Mouse (Mus musculus) gastrocnemius, postnatal 10 days (tissue): ENCODE measurements around the gene Ascl2. TPM values are rescaled to one million over a fixed set of nuclear protein-coding genes. Genes with fewer than 3 reads are reported as not detected.

Source experiments
- DNase-seq: peaks from one replicate; pipeline ENCODE4 v3.0.0; 2021; ENCODE audit warnings: mixed read lengths
- total RNA-seq, 2 experiments: library from RNA; stranded (reverse); gene quantifications; 2 replicates each; pipeline ENCODE4 v1.2.3; 2021

The Ascl2 gene
- total RNA-seq, 2 experiments from 2014 or later = not detected

- DNase-seq = no peak
Observed at GRCm38 (mm10) chr7:143002679-143003078, 33.6 kb upstream of the Ascl2 start.

GRCm38 (mm10) chr7:142997403-142998150 lies 28.5 kb upstream of the Ascl2 start:
- no peak for DNase-seq

GRCm38 (mm10) chr7:142996998-142997397 lies 27.9 kb upstream of the Ascl2 start:
- no peak for DNase-seq

GRCm38 (mm10) chr7:142995630-142996338 lies 26.7 kb upstream of the Ascl2 start:
- DNase-seq = no peak

- DNase-seq = no peak
Observed at GRCm38 (mm10) chr7:142995004-142995403, 25.9 kb upstream of the Ascl2 start.

GRCm38 (mm10) chr7:142987718-142988117 lies 18.7 kb upstream of the Ascl2 start:
- DNase-seq = no peak

- DNase-seq = no peak
Observed at GRCm38 (mm10) chr7:142985146-142985545, 16.1 kb upstream of the Ascl2 start.

- DNase-seq = no peak
Observed at GRCm38 (mm10) chr7:142981908-142982307, 12.8 kb upstream of the Ascl2 start.

- peak; percentile 25 for DNase-seq
Observed at GRCm38 (mm10) chr7:142967884-142968808, 918 bp downstream of the Ascl2 start.

GRCm38 (mm10) chr7:142967414-142967883 lies 1.6 kb downstream of the Ascl2 start:
- peak; percentile 18 for DNase-seq

GRCm38 (mm10) chr7:142959752-142960151 lies 9.3 kb downstream of the Ascl2 start:
- no peak for DNase-seq

- DNase-seq = no peak
Observed at GRCm38 (mm10) chr7:142958817-142959216, 10.2 kb downstream of the Ascl2 start.

- no peak for DNase-seq
Observed at GRCm38 (mm10) chr7:142956018-142956417, 13.0 kb downstream of the Ascl2 start.

GRCm38 (mm10) chr7:142949568-142949967 lies 19.5 kb downstream of the Ascl2 start:
- DNase-seq = no peak

GRCm38 (mm10) chr7:142937631-142938030 lies 31.4 kb downstream of the Ascl2 start:
- no peak for DNase-seq

- DNase-seq = no peak
Observed at GRCm38 (mm10) chr7:142935708-142936107, 33.4 kb downstream of the Ascl2 start.

GRCm38 (mm10) chr7:142932469-142932868 lies 36.6 kb downstream of the Ascl2 start:
- no peak for DNase-seq

GRCm38 (mm10) chr7:142931028-142931427 lies 38.0 kb downstream of the Ascl2 start, which contains the start of gene Th:
Gene Th (minus strand): TSS chr7:142931128.
- DNase-seq = no peak

GRCm38 (mm10) chr7:142929516-142929915 lies 39.5 kb downstream of the Ascl2 start:
- no peak for DNase-seq

- no peak for DNase-seq
Observed at GRCm38 (mm10) chr7:142927293-142927692, 41.8 kb downstream of the Ascl2 start.

- DNase-seq = peak; percentile 81
Observed at GRCm38 (mm10) chr7:142918641-142919628, 50.1 kb downstream of the Ascl2 start.
